Comparison of ENCODE assay signal across 8 mouse cellular contexts in genomic region chr6:56652121-56652592, GRCm38 (mm10). TPM values are rescaled to one million over a fixed set of nuclear protein-coding genes. Genes with fewer than 3 reads are reported as not detected.
A peak's percentile ranks its signal among the peaks of the same experiment; 100 is the strongest.
DNase-seq lines count a peak whose midpoint lies in the region; ATAC-seq lines count a peak whose summit lies in the region.

No protein-coding gene starts in this region.

- peak overlapping the region; percentile 90 for H3K4me2 ChIP-seq in kidney, embryonic 15.5 days
- H3K4me2 ChIP-seq in forebrain, embryonic 13.5 days = peak overlapping the region; percentile 81
- peak overlapping the region; percentile 95 for H3K4me2 ChIP-seq in midbrain, embryonic 15.5 days

- peaks cover 8% of the 10 kb centered on the region for H3K4me1 ChIP-seq in kidney, embryonic 15.5 days
- H3K4me1 ChIP-seq in forebrain, embryonic 13.5 days = peaks cover 9% of the 10 kb centered on the region
- H3K4me1 ChIP-seq in midbrain, embryonic 15.5 days = peaks cover 8% of the 10 kb centered on the region

- peak overlapping the region; percentile 45 for H3K4me3 ChIP-seq in kidney, embryonic 15.5 days (replicated peaks)
- peak overlapping the region; percentile 44 for H3K4me3 ChIP-seq in forebrain, embryonic 13.5 days
- peak overlapping the region; percentile 45 for H3K4me3 ChIP-seq in midbrain, embryonic 15.5 days

- peak overlapping the region; percentile 35 for H3K9ac ChIP-seq in kidney, embryonic 15.5 days
- peak overlapping the region; percentile 59 for H3K9ac ChIP-seq in forebrain, embryonic 13.5 days
- H3K9ac ChIP-seq in midbrain, embryonic 15.5 days = peak overlapping the region; percentile 43

- no peak overlapping the region for H3K27ac ChIP-seq in kidney, embryonic 15.5 days
- no peak overlapping the region for H3K27ac ChIP-seq in forebrain, embryonic 13.5 days
- H3K27ac ChIP-seq in midbrain, embryonic 15.5 days = no peak overlapping the region

- no peaks in the 10 kb centered on the region for H3K9me3 ChIP-seq in kidney, embryonic 15.5 days (replicated peaks)
- no peaks in the 10 kb centered on the region for H3K9me3 ChIP-seq in forebrain, embryonic 13.5 days (replicated peaks)
- H3K9me3 ChIP-seq in midbrain, embryonic 15.5 days = no peaks in the 10 kb centered on the region

- peak; percentile 80 for ATAC-seq in kidney, embryonic 15.5 days (replicated peaks; ENCODE audit: low FRiP score)
- peak; percentile 68 for ATAC-seq in forebrain, embryonic 13.5 days
- ATAC-seq in midbrain, embryonic 15.5 days (replicated peaks) = peak; percentile 66

- under 1% methylated on average over 36 of the region's 36 CpGs for WGBS in kidney, embryonic 15.5 days
- under 1% methylated on average over 36 of the region's 36 CpGs for WGBS in forebrain, embryonic 13.5 days
- WGBS in midbrain, embryonic 15.5 days = under 1% methylated on average over 36 of the region's 36 CpGs

- no peaks in the 10 kb centered on the region for H3K36me3 ChIP-seq in kidney, embryonic 15.5 days
- no peaks in the 10 kb centered on the region for H3K36me3 ChIP-seq in forebrain, embryonic 13.5 days (ENCODE audit: poor library complexity, severe bottlenecking)
- H3K36me3 ChIP-seq in midbrain, embryonic 15.5 days (replicated peaks) = no peaks in the 10 kb centered on the region

- no peak for DNase-seq in kidney, adult 9 months
- DNase-seq in cerebellum, adult 9-11 months = peak; percentile 1
- DNase-seq in kidney, postnatal 10 days = peak; percentile 20
- DNase-seq in yolk sac, embryonic 10.5 days (ENCODE audit: low spot score) = peak; percentile 4
- no peak for DNase-seq in frontal cortex, postnatal 25 days (ENCODE audit: low spot score in 2 of 2)

- H3K27me3 ChIP-seq in kidney, embryonic 15.5 days = peaks cover 35% of the 10 kb centered on the region
- H3K27me3 ChIP-seq in forebrain, embryonic 13.5 days = peaks cover 27% of the 10 kb centered on the region
- H3K27me3 ChIP-seq in midbrain, embryonic 15.5 days (replicated peaks) = peaks cover 14% of the 10 kb centered on the region

RNA-seq across cellular contexts. Expression of gene Lsm5, which starts 52.4 kb away (rescaled TPM):
- 148 and 181 TPM in 2 replicates for polyA plus RNA-seq in kidney, embryonic 15.5 days (2015; fragmentation: Nextera tagmentation; extraction: Ambion mirVana)
- 154 and 187 TPM in 2 replicates for polyA plus RNA-seq in forebrain, embryonic 13.5 days (2015; fragmentation: Nextera tagmentation; extraction: Ambion mirVana)
- 62.6 and 63.5 TPM in 2 replicates for polyA plus RNA-seq in midbrain, embryonic 15.5 days (2015; fragmentation: Nextera tagmentation; extraction: Ambion mirVana)

Comparison
In these comparisons a context has a peak if more than half of its experiments do, and no peak if none do; other contexts are left out.
1. DNase-seq: peak in cerebellum, adult 9-11 months (single experiment), kidney, postnatal 10 days (single experiment) and yolk sac, embryonic 10.5 days (single experiment); none in kidney, adult 9 months (single experiment) and frontal cortex, postnatal 25 days (0 of 2).
2. Peak in every context shown above with its lines, with median percentiles within 50 percentile points of each other: ATAC-seq, H3K4me2 ChIP-seq, H3K4me3 ChIP-seq and H3K9ac ChIP-seq.